Mouse (Mus musculus): Measurements from ENCODE around the gene Gm3952. TPM values are rescaled to one million over a fixed set of nuclear protein-coding genes. Genes with fewer than 3 reads are reported as not detected.

Gene Gm3952
- total RNA-seq (2021), result not detected
- long read RNA-seq, experiment 1, result 0 reads
- long read RNA-seq, experiment 2, result 0 reads

- no peak for DNase-seq
These were observed at the start of gene Gm3952 for GRCm38 (mm10) chr8:128798594-128798993. Gm3952 (minus strand) TSS chr8:128798694.

DNA sequence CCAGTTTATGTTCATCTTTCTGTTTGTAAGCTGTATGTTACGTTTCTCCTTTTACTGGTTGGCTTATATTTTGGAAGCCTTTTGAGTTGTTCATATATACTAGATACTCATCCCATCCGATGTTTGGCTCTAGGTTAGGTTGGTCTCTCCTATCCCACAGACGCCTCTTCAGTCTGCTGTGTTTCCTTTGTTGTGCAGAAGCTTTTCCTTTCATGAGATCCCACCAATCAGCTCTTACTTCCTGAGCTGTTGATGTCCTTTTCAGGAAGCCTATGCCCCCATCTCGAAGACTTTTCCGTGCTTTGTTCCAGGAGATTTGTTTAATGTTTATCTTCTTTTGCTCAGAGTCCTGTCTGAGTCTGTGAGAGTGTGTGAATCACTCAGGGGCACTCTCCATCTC, 45.3 kb upstream of the Gm3952 start:
- DNase-seq, result no peak

DNA sequence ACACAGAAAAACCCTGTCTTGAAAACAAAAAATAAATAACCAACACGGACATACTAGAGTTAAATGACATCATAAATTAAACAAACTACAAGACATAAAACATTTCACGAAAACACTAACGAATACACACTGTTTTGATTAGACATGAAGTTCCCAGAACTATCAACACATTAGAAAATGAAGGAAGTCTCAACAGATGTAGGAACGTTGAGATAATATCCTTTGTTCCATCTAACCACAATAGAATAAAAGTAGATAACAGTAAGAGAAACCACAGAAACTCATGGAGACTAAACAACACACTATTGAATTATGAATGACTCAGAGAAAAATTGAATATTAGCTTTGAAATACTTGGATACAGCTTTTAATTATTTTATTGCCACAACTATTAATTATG, 14.0 kb upstream of the Gm3952 start:
- DNase-seq, result no peak

DNA sequence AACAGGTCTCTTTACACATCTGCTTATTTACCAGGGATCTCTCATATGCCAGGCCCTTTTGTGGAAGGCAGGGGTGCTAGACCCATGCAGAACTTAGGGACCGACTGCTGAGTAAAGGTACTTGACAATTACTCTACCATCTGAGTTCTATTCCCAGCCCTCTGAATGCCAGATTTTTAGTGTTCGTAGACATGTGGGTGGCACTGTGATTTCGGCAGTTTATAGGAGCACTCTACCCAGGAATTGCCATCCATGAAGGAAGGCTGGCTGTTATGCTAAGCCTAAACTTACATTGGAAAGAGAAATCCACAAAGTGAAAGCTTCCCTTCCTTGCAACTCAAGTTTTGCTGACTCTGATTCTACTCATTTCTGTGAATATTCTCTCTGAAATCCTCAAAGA, 62.8 kb downstream of the Gm3952 start:
- DNase-seq, result no peak

DNA sequence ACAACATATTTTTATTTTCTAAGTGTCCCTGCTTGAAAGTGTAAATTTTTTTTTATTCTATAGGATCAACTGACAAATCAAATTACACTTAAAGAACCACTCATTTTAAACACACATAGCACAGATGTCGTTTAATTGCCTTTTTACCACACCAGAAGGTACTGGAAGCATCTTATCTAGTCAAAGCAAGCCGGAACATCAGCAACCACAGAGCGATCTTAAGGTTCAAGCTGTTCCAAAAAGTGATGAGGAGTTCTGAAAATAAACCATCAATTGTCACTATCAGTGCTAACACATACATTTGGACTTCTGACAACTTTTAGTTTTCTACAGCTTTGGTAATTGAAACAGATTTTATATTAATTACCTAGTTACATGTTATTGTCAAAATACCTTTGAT, 64.4 kb downstream of the Gm3952 start:
- no peak for DNase-seq

DNA sequence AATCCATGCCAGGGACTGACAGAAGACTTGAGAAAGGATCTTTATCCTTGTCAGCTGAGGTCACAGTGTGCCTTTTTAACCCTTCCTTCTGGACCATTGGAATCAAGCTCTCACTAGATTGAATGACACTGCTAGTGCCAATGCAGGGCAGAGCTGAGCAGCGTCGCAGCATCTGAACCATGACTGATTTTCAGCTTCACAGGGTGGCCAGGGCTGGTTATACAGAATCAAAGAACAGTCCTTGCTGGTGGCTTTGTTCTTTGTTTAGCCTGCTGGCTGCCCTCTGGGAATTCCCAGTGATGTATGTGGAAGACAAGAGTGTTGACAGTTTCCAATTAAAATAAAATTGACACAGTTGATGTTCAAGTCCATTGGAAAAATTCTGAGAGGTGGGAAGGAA, 66.2 kb downstream of the Gm3952 start:
- DNase-seq, result no peak

- DNase-seq, result no peak
These were observed 71.3 kb downstream of the Gm3952 start for GRCm38 (mm10) chr8:128727213-128727612.

GRCm38 (mm10) chr8:128724819-128725218, 73.7 kb downstream of the Gm3952 start:
- DNase-seq, result peak; percentile 23

DNA sequence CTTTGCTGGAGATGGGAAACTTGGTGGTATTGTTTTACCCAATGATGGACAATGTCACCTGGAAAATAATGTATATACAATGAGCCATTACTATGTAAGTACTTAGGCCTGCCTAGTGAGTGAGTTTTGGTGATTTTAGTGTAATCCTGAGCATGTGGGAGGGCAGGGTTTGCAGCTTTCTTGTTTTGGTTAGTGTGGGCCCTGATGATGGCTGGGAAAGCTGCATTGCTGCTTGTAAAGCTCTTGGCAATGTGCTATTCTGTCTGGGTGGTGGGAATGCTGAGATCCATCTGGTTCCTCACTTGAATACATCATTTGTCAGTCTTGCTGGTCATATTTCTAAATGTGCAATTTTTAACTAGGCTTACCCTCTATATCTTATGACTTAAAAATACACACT, 82.3 kb downstream of the Gm3952 start:
- DNase-seq, result no peak

DNA sequence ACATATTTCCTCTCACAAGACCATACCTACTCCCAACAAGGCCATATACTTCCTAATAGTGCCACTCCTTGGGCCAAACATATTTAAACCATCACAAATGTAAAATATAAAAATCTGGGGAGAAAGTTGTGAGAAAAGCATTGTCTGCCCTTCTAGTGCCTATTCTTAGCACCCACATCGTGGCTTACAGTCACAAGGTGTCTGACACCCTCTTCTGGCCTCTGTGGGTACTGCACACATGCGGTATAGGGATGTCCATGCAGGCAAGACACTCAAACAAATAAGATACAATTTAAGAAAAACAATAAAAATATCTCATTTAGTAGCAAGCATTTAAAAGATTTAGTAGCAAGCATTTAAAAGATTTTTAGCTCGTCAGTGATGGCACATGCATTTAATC, 89.2 kb downstream of the Gm3952 start:
- DNase-seq, result peak; percentile 90

DNA sequence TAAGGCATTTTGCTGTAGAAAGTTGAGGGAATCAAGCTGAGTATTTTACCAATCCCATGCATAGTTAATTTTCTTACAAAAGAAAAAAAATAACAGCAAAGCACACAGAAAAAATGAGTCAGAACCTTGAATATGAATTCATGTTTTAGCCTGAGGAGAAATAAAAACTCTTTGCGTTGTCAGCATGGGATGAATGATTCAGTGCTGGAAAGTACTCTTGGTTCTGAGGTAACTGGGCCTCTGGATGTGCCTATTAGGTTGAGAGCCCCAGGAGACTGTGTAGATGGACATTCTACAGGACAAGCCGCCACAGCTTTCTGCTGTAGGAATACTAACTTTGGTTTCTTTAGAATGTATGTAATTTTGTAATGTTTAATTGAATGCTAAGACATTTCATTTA, 93.7 kb downstream of the Gm3952 start:
- no peak for DNase-seq

- no peak for DNase-seq
These were observed 94.1 kb downstream of the Gm3952 start for GRCm38 (mm10) chr8:128704376-128704775.

GRCm38 (mm10) chr8:128697945-128698344, 100.5 kb downstream of the Gm3952 start:
- no peak for DNase-seq

DNA sequence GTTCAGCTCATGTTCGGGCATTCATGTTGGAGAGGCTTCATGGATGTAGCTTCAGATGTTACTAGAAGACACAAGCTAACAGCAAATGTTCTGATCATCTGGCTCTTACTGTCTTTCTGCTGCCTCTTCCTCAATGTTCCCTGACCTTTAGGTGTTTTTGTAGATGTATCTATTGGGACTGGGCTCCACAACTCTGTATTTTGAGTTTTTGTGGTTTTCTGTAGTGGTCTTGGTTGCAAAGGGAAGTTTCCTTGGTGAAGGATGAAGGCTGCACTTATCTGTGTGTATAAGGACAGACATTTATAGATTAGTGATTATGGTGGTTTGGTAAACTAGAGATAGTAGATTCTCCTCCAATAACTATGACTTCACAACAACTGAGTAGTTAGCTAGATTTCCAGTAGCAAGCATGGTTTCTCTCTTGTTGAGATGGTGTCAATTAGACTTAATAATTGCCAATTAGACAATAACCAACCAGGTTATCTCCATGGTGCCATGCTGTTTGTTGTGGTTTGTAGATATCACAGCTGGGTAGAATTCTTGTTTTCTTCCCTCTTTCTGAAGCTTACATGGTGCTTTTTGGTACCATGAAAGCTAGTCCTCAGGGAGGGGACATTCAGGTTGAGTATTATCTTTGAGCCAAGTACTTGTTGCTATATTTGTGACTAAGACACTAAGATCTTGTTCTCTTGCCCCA, 101.6 kb downstream of the Gm3952 start:
- no peak for DNase-seq

Other genes starting within 250 kb of the Gm3952 start
- 100 to 1,000 TPM; 281 to 290 TPM for gene Itgb1, start 113.0 kb downstream of the Gm3952 start, total RNA-seq (2021)